8 mouse cellular contexts compared by ENCODE assay signal in the genomic region with DNA sequence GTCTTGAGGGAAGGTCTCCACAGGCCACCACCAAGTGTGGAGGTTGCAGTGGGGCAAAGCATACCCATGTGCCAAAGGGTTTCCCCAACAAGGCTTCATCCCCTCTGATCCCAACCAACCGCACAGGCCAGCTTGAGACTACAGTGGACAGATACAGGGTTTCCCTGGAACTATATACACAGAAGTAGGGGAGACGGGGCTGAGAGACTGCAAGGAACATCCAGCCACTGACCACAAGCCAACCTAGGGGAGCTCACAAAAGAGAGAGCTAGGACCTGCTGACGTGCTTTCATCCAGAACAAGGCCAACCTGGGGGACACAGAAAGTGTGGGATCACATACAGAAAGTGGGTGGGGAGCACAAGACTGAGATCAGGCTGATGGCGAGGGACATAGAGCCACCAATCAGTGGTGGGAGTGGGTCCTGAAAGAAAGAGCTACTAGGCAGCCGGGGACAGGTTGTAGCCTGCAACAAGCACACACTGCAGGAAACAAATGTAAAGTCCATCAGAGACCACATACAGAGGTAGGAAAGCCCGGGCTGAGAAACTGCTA. TPM values are rescaled to one million over a fixed set of nuclear protein-coding genes. Genes with fewer than 3 reads are reported as not detected.
DNase-seq lines count a peak whose midpoint lies in the region; ATAC-seq and TF ChIP-seq lines count a peak whose summit lies in the region.

No protein-coding gene starts in this region.

- 19% methylated on average over 6 of the region's 6 CpGs for WGBS in hindbrain, embryonic 13.5 days
- 16% methylated on average over 6 of the region's 6 CpGs for WGBS in midbrain, embryonic 15.5 days

- H3K4me1 ChIP-seq in brown adipose tissue, adult 24 weeks (ENCODE audit: control insufficient read depth, insufficient read depth, insufficient read length, low read length) = peaks cover 28% of the 10 kb centered on the region
- peaks cover 84% of the 10 kb centered on the region for H3K4me1 ChIP-seq in hindbrain, embryonic 13.5 days (replicated peaks)
- H3K4me1 ChIP-seq in midbrain, embryonic 15.5 days = peaks cover 56% of the 10 kb centered on the region

- peak overlapping the region; percentile 91 for H3K27ac ChIP-seq in layer of hippocampus, adult 2 months
- H3K27ac ChIP-seq in brown adipose tissue, adult 24 weeks (replicated peaks; ENCODE audit: low read depth, low read length) = peak overlapping the region; percentile 90
- H3K27ac ChIP-seq in hindbrain, embryonic 13.5 days = peak overlapping the region; percentile 89
- peak overlapping the region; percentile 96 for H3K27ac ChIP-seq in midbrain, embryonic 15.5 days

- no peak for TF ChIP-seq CTCF in layer of hippocampus, adult 2 months (conservative IDR thresholded peaks at IDR 0.05)

- peaks cover 22% of the 10 kb centered on the region for H3K36me3 ChIP-seq in hindbrain, embryonic 13.5 days
- peaks cover 11% of the 10 kb centered on the region; the same call in 1 of the 2 replicates for H3K36me3 ChIP-seq in midbrain, embryonic 15.5 days (replicated peaks)

- H3K9me3 ChIP-seq in hindbrain, embryonic 13.5 days = no peaks in the 10 kb centered on the region
- H3K9me3 ChIP-seq in midbrain, embryonic 15.5 days = no peaks in the 10 kb centered on the region

- peak overlapping the region; percentile 98 for H3K4me2 ChIP-seq in hindbrain, embryonic 13.5 days
- H3K4me2 ChIP-seq in midbrain, embryonic 15.5 days = peak overlapping the region; percentile 82

- no peak for ATAC-seq in hindbrain, embryonic 13.5 days (ENCODE audit: low FRiP score)
- no peak for ATAC-seq in midbrain, embryonic 15.5 days (replicated peaks)

- DNase-seq in layer of hippocampus, adult 2 months (ENCODE audit: low spot score in 2 of 2) = no peak
- DNase-seq in layer of hippocampus, adult 8-10 months (ENCODE audit: low spot score in 2 of 2) = no peak
- DNase-seq in layer of hippocampus, postnatal 25 days (ENCODE audit: extremely low spot score in 1 of 2, low spot score in 1 of 2) = no peak
- DNase-seq in gastrocnemius, adult 18-20 months (ENCODE audit: low spot score) = no peak
- no peak for DNase-seq in left cerebral cortex, adult 11 months (ENCODE audit: low spot score)

- H3K4me3 ChIP-seq in layer of hippocampus, adult 2 months = peak overlapping the region; percentile 96
- peak overlapping the region; percentile 78 for H3K4me3 ChIP-seq in brown adipose tissue, adult 24 weeks (ENCODE audit: insufficient read depth, low read depth, low read length)
- H3K4me3 ChIP-seq in hindbrain, embryonic 13.5 days = peak overlapping the region; percentile 90
- peak overlapping the region; percentile 94 for H3K4me3 ChIP-seq in midbrain, embryonic 15.5 days

- H3K9ac ChIP-seq in hindbrain, embryonic 13.5 days = peak overlapping the region; percentile 99
- peak overlapping the region; percentile 93 for H3K9ac ChIP-seq in midbrain, embryonic 15.5 days

- no peaks in the 10 kb centered on the region for H3K27me3 ChIP-seq in hindbrain, embryonic 13.5 days
- H3K27me3 ChIP-seq in midbrain, embryonic 15.5 days (replicated peaks) = no peaks in the 10 kb centered on the region

RNA-seq across cellular contexts. Expression of gene Mknk2, which starts 3.0 kb away (rescaled TPM):
- 10 to 100 TPM; 45.3 to 46.9 TPM for total RNA-seq in layer of hippocampus, adult 2 months (2021)
- total RNA-seq in layer of hippocampus, adult 8-10 months (2022) = 10 to 100 TPM; 41.9 to 50.0 (median 45.1) TPM
- polyA plus RNA-seq in brown adipose tissue, adult 24 weeks (2012; ENCODE audit: insufficient read depth, insufficient read length, missing spikeins) = 313 and 519 TPM in 2 replicates
- 55.4 and 56.2 TPM in 2 replicates for polyA plus RNA-seq in hindbrain, embryonic 13.5 days (2015; fragmentation: Nextera tagmentation; extraction: Ambion mirVana)
- 61.5 and 66.6 TPM in 2 replicates for polyA plus RNA-seq in midbrain, embryonic 15.5 days (2015; fragmentation: Nextera tagmentation; extraction: Ambion mirVana)
- total RNA-seq in layer of hippocampus, postnatal 25 days (2021) = 10 to 100 TPM; 45.0 to 50.9 TPM
- 100 to 1,000 TPM; 244 to 292 TPM for total RNA-seq in gastrocnemius, adult 18-20 months (2021)

RNA-seq across cellular contexts. Expression of gene Btbd2, which starts 18.1 kb away (rescaled TPM):
- total RNA-seq in layer of hippocampus, adult 2 months (2021) = 100 to 1,000 TPM; 102 to 105 TPM
- 100 to 1,000 TPM in 2 of 4 experiments, 10 to 100 TPM in 2; 92.1 to 103 (median 97.9) TPM for total RNA-seq in layer of hippocampus, adult 8-10 months (2022)
- polyA plus RNA-seq in brown adipose tissue, adult 24 weeks (2012; ENCODE audit: insufficient read depth, insufficient read length, missing spikeins) = 20.6 and 33.9 TPM in 2 replicates
- 75.7 and 77.8 TPM in 2 replicates for polyA plus RNA-seq in hindbrain, embryonic 13.5 days (2015; fragmentation: Nextera tagmentation; extraction: Ambion mirVana)
- 85.9 and 90.4 TPM in 2 replicates for polyA plus RNA-seq in midbrain, embryonic 15.5 days (2015; fragmentation: Nextera tagmentation; extraction: Ambion mirVana)
- 100 to 1,000 TPM; 103 to 107 TPM for total RNA-seq in layer of hippocampus, postnatal 25 days (2021)
- 10 to 100 TPM; 38.5 to 40.0 TPM for total RNA-seq in gastrocnemius, adult 18-20 months (2021)

RNA-seq across cellular contexts. Expression of gene Mob3a, which starts 26.8 kb away (rescaled TPM):
- 10 to 100 TPM; 10.6 to 16.5 TPM for total RNA-seq in layer of hippocampus, adult 2 months (2021)
- 10 to 100 TPM; 13.8 to 18.0 (median 15.0) TPM for total RNA-seq in layer of hippocampus, adult 8-10 months (2022)
- polyA plus RNA-seq in brown adipose tissue, adult 24 weeks (2012; ENCODE audit: insufficient read depth, insufficient read length, missing spikeins) = 5.2 and 12.0 TPM in 2 replicates
- 51.8 and 56.8 TPM in 2 replicates for polyA plus RNA-seq in hindbrain, embryonic 13.5 days (2015; fragmentation: Nextera tagmentation; extraction: Ambion mirVana)
- 63.4 and 64.3 TPM in 2 replicates for polyA plus RNA-seq in midbrain, embryonic 15.5 days (2015; fragmentation: Nextera tagmentation; extraction: Ambion mirVana)
- total RNA-seq in layer of hippocampus, postnatal 25 days (2021) = 10 to 100 TPM; 13.0 to 13.6 TPM
- total RNA-seq in gastrocnemius, adult 18-20 months (2021) = 1 to 10 TPM; 2.3 to 4.1 TPM

RNA-seq across cellular contexts. Expression of gene Izumo4, which starts 27.1 kb away (rescaled TPM):
- total RNA-seq in layer of hippocampus, adult 2 months (2021) = 10 to 100 TPM; 65.0 to 69.0 TPM
- 10 to 100 TPM; 56.6 to 73.2 (median 69.8) TPM for total RNA-seq in layer of hippocampus, adult 8-10 months (2022)
- 2.5 and 5.0 TPM in 2 replicates for polyA plus RNA-seq in brown adipose tissue, adult 24 weeks (2012; ENCODE audit: insufficient read depth, insufficient read length, missing spikeins)
- polyA plus RNA-seq in hindbrain, embryonic 13.5 days (2015; fragmentation: Nextera tagmentation; extraction: Ambion mirVana) = 36.4 and 42.8 TPM in 2 replicates
- polyA plus RNA-seq in midbrain, embryonic 15.5 days (2015; fragmentation: Nextera tagmentation; extraction: Ambion mirVana) = 42.9 and 50.9 TPM in 2 replicates
- 10 to 100 TPM; 46.4 to 61.7 TPM for total RNA-seq in layer of hippocampus, postnatal 25 days (2021)
- total RNA-seq in gastrocnemius, adult 18-20 months (2021) = 1 to 10 TPM in 1 of 2 experiments, under 1 TPM in 1; 0.91 to 1.9 TPM

RNA-seq across cellular contexts. Expression of gene Csnk1g2, which starts 52.3 kb away (rescaled TPM):
- total RNA-seq in layer of hippocampus, adult 2 months (2021) = 100 to 1,000 TPM; 221 to 228 TPM
- total RNA-seq in layer of hippocampus, adult 8-10 months (2022) = 100 to 1,000 TPM; 190 to 230 (median 201) TPM
- 50.9 and 67.7 TPM in 2 replicates for polyA plus RNA-seq in brown adipose tissue, adult 24 weeks (2012; ENCODE audit: insufficient read depth, insufficient read length, missing spikeins)
- polyA plus RNA-seq in hindbrain, embryonic 13.5 days (2015; fragmentation: Nextera tagmentation; extraction: Ambion mirVana) = 98.5 and 102 TPM in 2 replicates
- 107 and 123 TPM in 2 replicates for polyA plus RNA-seq in midbrain, embryonic 15.5 days (2015; fragmentation: Nextera tagmentation; extraction: Ambion mirVana)
- total RNA-seq in layer of hippocampus, postnatal 25 days (2021) = 100 to 1,000 TPM; 208 to 236 TPM
- 100 to 1,000 TPM in 1 of 2 experiments, 10 to 100 TPM in 1; 97.2 to 128 TPM for total RNA-seq in gastrocnemius, adult 18-20 months (2021)

Comparison
In these comparisons a context has a peak if more than half of its experiments do, and no peak if none do; other contexts are left out.
1. RNA of gene Mknk2, which starts 3.0 kb away (total RNA-seq): 244 to 292 TPM in gastrocnemius, adult 18-20 months; 45.0 to 50.9 TPM in layer of hippocampus, postnatal 25 days, 45.3 to 46.9 TPM in layer of hippocampus, adult 2 months and 41.9 to 50.0 TPM in layer of hippocampus, adult 8-10 months; every median in the first group is over 4 times any median in the second.
2. Peak in every context shown above with its lines, with median percentiles within 50 percentile points of each other: H3K27ac ChIP-seq and H3K4me3 ChIP-seq.